In the genomic region with DNA sequence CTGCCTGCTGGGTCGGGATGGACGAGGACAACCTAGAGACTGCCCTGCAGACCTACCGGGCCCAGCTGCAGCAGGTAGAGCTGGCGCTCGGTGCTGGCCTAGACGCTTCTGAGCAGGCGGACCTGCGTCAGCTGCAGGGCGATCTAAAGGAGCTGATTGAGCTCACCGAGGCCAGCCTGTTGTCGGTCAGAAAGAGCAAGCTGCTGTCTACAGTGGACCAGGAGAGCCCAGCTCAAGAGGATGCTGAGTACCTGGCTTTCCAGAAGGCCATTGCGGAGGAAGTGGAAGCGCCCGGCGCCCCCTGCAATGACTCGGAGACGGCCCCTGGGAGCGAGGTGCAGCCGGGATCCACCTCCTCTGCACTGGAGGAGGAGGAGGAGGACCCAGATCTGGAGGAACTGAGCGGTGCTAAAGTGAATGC, we compare ENCODE assay signal across 8 mouse cellular contexts. TPM values are rescaled to one million over a fixed set of nuclear protein-coding genes. Genes with fewer than 3 reads are reported as not detected.
A peak's percentile ranks its signal among the peaks of the same experiment; 100 is the strongest.
DNase-seq lines count a peak whose midpoint lies in the region; ATAC-seq and TF ChIP-seq lines count a peak whose summit lies in the region.

No protein-coding gene starts in this region.

- H3K4me2 ChIP-seq in hindbrain, embryonic 15.5 days = peak overlapping the region; percentile 86
- peak overlapping the region; percentile 94 for H3K4me2 ChIP-seq in midbrain, embryonic 11.5 days

- H3K27ac ChIP-seq in testis, adult 2 months (ENCODE audit: control insufficient read depth, insufficient read depth, low read depth, low read length) = peak overlapping the region; percentile 71
- peak overlapping the region; percentile 95 for H3K27ac ChIP-seq in hindbrain, embryonic 15.5 days (replicated peaks)
- H3K27ac ChIP-seq in midbrain, embryonic 11.5 days (ENCODE audit: low read depth, low read length) = peak overlapping the region; percentile 83

- peaks cover 6% of the 10 kb centered on the region for H3K4me1 ChIP-seq in testis, adult 2 months (ENCODE audit: control insufficient read depth, insufficient read depth, low read length)
- H3K4me1 ChIP-seq in hindbrain, embryonic 15.5 days (replicated peaks) = peaks cover 47% of the 10 kb centered on the region
- peaks cover 21% of the 10 kb centered on the region for H3K4me1 ChIP-seq in midbrain, embryonic 11.5 days (ENCODE audit: control insufficient read depth, insufficient read depth, low read length)

- no peaks in the 10 kb centered on the region for H3K9me3 ChIP-seq in hindbrain, embryonic 15.5 days
- no peaks in the 10 kb centered on the region for H3K9me3 ChIP-seq in midbrain, embryonic 11.5 days (ENCODE audit: control insufficient read depth, low read length)

- DNase-seq in embryo, embryonic 10 days (ENCODE audit: low spot score) = peak; percentile 39
- DNase-seq in embryo, embryonic 9.5 days (ENCODE audit: extremely low spot score) = no peak
- DNase-seq in testis, postnatal 14 days (ENCODE audit: low spot score) = no peak
- no peak for DNase-seq in midbrain, embryonic 11.5 days (ENCODE audit: low spot score, missing footprints)
- DNase-seq in retina, postnatal 1 day = no peak
- no peak for DNase-seq in right cerebral cortex, postnatal 10 days (ENCODE audit: low spot score in 2 of 2)

- H3K9ac ChIP-seq in hindbrain, embryonic 15.5 days = peak overlapping the region; percentile 93
- peak overlapping the region; percentile 90 for H3K9ac ChIP-seq in midbrain, embryonic 11.5 days (ENCODE audit: low read length)

- peak overlapping the region; percentile 88 for H3K4me3 ChIP-seq in testis, adult 2 months (ENCODE audit: control insufficient read depth, low read depth, low read length)
- peak overlapping the region; percentile 66 for H3K4me3 ChIP-seq in hindbrain, embryonic 15.5 days
- H3K4me3 ChIP-seq in midbrain, embryonic 11.5 days (ENCODE audit: low read depth, low read length) = peak overlapping the region; percentile 88

- peak; percentile 71 for ATAC-seq in hindbrain, embryonic 15.5 days (ENCODE audit: low FRiP score, low read depth)
- peak; percentile 76 for ATAC-seq in midbrain, embryonic 11.5 days (ENCODE audit: low FRiP score)

- TF ChIP-seq CTCF in testis, adult 2 months (IDR thresholded peaks at IDR 0.05; ENCODE audit: control insufficient read depth, insufficient read depth, insufficient replicate concordance, low read depth, low read length) = no peak

- under 1% methylated on average over 20 of the region's 20 CpGs for WGBS in hindbrain, embryonic 15.5 days
- WGBS in midbrain, embryonic 11.5 days = under 1% methylated on average over 20 of the region's 20 CpGs

- no peaks in the 10 kb centered on the region for H3K27me3 ChIP-seq in testis, adult 2 months (ENCODE audit: control insufficient read depth, insufficient read depth, low read length)
- no peaks in the 10 kb centered on the region for H3K27me3 ChIP-seq in hindbrain, embryonic 15.5 days
- H3K27me3 ChIP-seq in midbrain, embryonic 11.5 days (ENCODE audit: control insufficient read depth, insufficient read depth, low read length) = no peaks in the 10 kb centered on the region

- H3K36me3 ChIP-seq in testis, adult 2 months (ENCODE audit: control insufficient read depth, insufficient read depth, low read length) = peaks cover under 1% of the 10 kb centered on the region
- H3K36me3 ChIP-seq in hindbrain, embryonic 15.5 days = peaks cover 39% of the 10 kb centered on the region
- H3K36me3 ChIP-seq in midbrain, embryonic 11.5 days (ENCODE audit: control insufficient read depth, insufficient read depth, low read length) = peaks cover 11% of the 10 kb centered on the region

- no peak for TF ChIP-seq POLR2A in testis, adult 2 months (IDR thresholded peaks at IDR 0.05; ENCODE audit: control insufficient read depth, low read depth, low read length)

RNA-seq across cellular contexts. Expression of gene Arfrp1, which starts 0.5 kb away (rescaled TPM):
- 35.9 and 43.2 TPM in 2 replicates for polyA plus RNA-seq in testis, adult 2 months (2012; rRNA removed)
- 81.2 and 82.7 TPM in 2 replicates for polyA plus RNA-seq in hindbrain, embryonic 15.5 days (2015; fragmentation: Nextera tagmentation; extraction: Ambion mirVana)
- polyA plus RNA-seq in midbrain, embryonic 11.5 days (2014; fragmentation: Nextera tagmentation; extraction: Ambion mirVana) = 54.2 and 60.9 TPM in 2 replicates

RNA-seq across cellular contexts. Expression of gene Zgpat, which starts 0.9 kb away (rescaled TPM):
- polyA plus RNA-seq in testis, adult 2 months (2012; rRNA removed) = 15.8 and 16.1 TPM in 2 replicates
- polyA plus RNA-seq in hindbrain, embryonic 15.5 days (2015; fragmentation: Nextera tagmentation; extraction: Ambion mirVana) = 77.0 and 84.9 TPM in 2 replicates
- 34.5 and 36.8 TPM in 2 replicates for polyA plus RNA-seq in midbrain, embryonic 11.5 days (2014; fragmentation: Nextera tagmentation; extraction: Ambion mirVana)

RNA-seq across cellular contexts. Expression of gene Lime1, which starts 14.2 kb away (rescaled TPM):
- polyA plus RNA-seq in testis, adult 2 months (2012; rRNA removed) = 13.9 and 14.6 TPM in 2 replicates
- polyA plus RNA-seq in hindbrain, embryonic 15.5 days (2015; fragmentation: Nextera tagmentation; extraction: Ambion mirVana) = 51.6 and 56.5 TPM in 2 replicates
- polyA plus RNA-seq in midbrain, embryonic 11.5 days (2014; fragmentation: Nextera tagmentation; extraction: Ambion mirVana) = 19.7 TPM in 2 replicates

RNA-seq across cellular contexts. Expression of gene Rtel1, which starts 46.1 kb away (rescaled TPM):
- polyA plus RNA-seq in testis, adult 2 months (2012; rRNA removed) = 71.8 and 75.1 TPM in 2 replicates
- 40.6 and 44.4 TPM in 2 replicates for polyA plus RNA-seq in hindbrain, embryonic 15.5 days (2015; fragmentation: Nextera tagmentation; extraction: Ambion mirVana)
- 50.8 and 57.8 TPM in 2 replicates for polyA plus RNA-seq in midbrain, embryonic 11.5 days (2014; fragmentation: Nextera tagmentation; extraction: Ambion mirVana)

RNA-seq across cellular contexts. Expression of gene Stmn3, which starts 51.4 kb away (rescaled TPM):
- not detected in 2 replicates for polyA plus RNA-seq in testis, adult 2 months (2012; rRNA removed)
- 1,559 and 1,575 TPM in 2 replicates for polyA plus RNA-seq in hindbrain, embryonic 15.5 days (2015; fragmentation: Nextera tagmentation; extraction: Ambion mirVana)
- polyA plus RNA-seq in midbrain, embryonic 11.5 days (2014; fragmentation: Nextera tagmentation; extraction: Ambion mirVana) = 357 and 359 TPM in 2 replicates
